Mouse (Mus musculus) testis, postnatal 14 days (tissue): Measurements from ENCODE around the gene Arhgef28.

Experiments
- DNase-seq: peaks from one replicate; pipeline ENCODE4 v3.0.0; 2021; ENCODE audit warnings: low spot score

Arhgef28 gene

GRCm38 (mm10) chr13:97966077-97966476 is 240.2 kb downstream of the Arhgef28 start:
- no peak for DNase-seq

- no peak for DNase-seq
Observed at GRCm38 (mm10) chr13:97964892-97965424, 241.3 kb downstream of the Arhgef28 start.

- DNase-seq, result no peak
Observed at GRCm38 (mm10) chr13:97960142-97960541, 246.1 kb downstream of the Arhgef28 start.

- no peak for DNase-seq
Observed at GRCm38 (mm10) chr13:97959394-97959888, 246.8 kb downstream of the Arhgef28 start.

- no peak for DNase-seq
Observed at GRCm38 (mm10) chr13:97955759-97956158, 250.5 kb downstream of the Arhgef28 start.

- DNase-seq, result no peak
Observed at GRCm38 (mm10) chr13:97954956-97955496, 251.2 kb downstream of the Arhgef28 start.

GRCm38 (mm10) chr13:97954051-97954450 is 252.2 kb downstream of the Arhgef28 start:
- no peak for DNase-seq

GRCm38 (mm10) chr13:97953526-97953925 is 252.7 kb downstream of the Arhgef28 start:
- DNase-seq, result no peak

GRCm38 (mm10) chr13:97948856-97949255 is 257.4 kb downstream of the Arhgef28 start:
- no peak for DNase-seq

- DNase-seq, result no peak
Observed at GRCm38 (mm10) chr13:97947598-97947997, 258.6 kb downstream of the Arhgef28 start.

- DNase-seq, result no peak
Observed at GRCm38 (mm10) chr13:97946422-97946821, 259.8 kb downstream of the Arhgef28 start.

- DNase-seq, result no peak
Observed at GRCm38 (mm10) chr13:97941909-97942680, 264.1 kb downstream of the Arhgef28 start.

- no peak for DNase-seq
Observed at GRCm38 (mm10) chr13:97941099-97941498, 265.1 kb downstream of the Arhgef28 start.

GRCm38 (mm10) chr13:97939433-97940160 is 266.6 kb downstream of the Arhgef28 start:
- DNase-seq, result peak; percentile 20

GRCm38 (mm10) chr13:97938596-97939297 is 267.5 kb downstream of the Arhgef28 start:
- DNase-seq, result peak; percentile 56

GRCm38 (mm10) chr13:97937919-97938318 is 268.3 kb downstream of the Arhgef28 start:
- DNase-seq, result peak; percentile 35

GRCm38 (mm10) chr13:97928135-97928497 is 278.1 kb downstream of the Arhgef28 start:
- no peak for DNase-seq

- DNase-seq, result no peak
Observed at GRCm38 (mm10) chr13:97927376-97928134, 278.7 kb downstream of the Arhgef28 start.

GRCm38 (mm10) chr13:97926371-97926770 is 279.9 kb downstream of the Arhgef28 start:
- no peak for DNase-seq

GRCm38 (mm10) chr13:97923009-97923408 is 283.2 kb downstream of the Arhgef28 start:
- DNase-seq, result no peak

GRCm38 (mm10) chr13:97919590-97919989 is 286.6 kb downstream of the Arhgef28 start:
- DNase-seq, result no peak
